Mouse (Mus musculus): ENCODE data around the gene Spata6. TPM values are rescaled to one million over a fixed set of nuclear protein-coding genes. Genes with fewer than 3 reads are reported as not detected.

The Spata6 gene
- polyA plus RNA-seq, 1 experiment from 2014 or later, result 17.9 TPM

DNA sequence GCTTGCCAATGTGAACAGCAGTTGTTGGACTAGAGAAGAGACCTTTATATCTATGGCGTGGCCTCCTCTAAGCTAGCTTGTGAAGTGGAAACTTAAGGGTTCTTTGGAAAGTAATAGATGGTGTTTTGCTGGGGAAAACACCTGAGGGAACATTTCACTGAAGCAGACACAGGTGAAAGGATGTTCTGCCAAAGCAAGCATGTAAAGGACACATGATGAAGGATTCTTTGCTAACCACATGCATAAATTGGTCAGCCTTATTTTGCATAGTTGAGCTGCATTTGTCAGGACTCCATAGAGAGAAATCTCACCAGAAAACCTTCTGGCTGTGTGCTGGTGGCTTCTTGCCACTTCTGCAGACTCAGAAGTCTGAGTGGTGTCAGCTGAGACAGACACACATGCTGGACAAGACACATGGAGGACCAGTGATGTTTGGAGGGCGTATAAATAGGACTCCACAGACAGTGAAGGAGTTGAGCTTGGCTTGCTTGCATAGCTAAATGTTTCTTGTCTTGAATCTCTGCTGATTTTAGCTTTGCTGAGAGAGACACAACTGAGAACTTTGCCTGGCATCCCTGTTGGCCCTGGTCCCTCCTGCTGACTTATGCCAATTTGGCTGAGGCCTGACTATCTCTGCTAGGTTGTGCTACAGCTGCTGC lies 148.1 kb downstream of the Spata6 start:
- Histone ChIP-seq H3K27me3 (no peaks in the 10 kb centered on the region), H3K36me3 (no peaks in the 10 kb centered on the region), H3K9ac (no peak overlapping the region), H3K4me2 (no peak overlapping the region), H3K27ac (replicated peaks) (no peak overlapping the region), H3K4me3 (no peak overlapping the region), H3K9me3 (no peaks in the 10 kb centered on the region), H3K4me1 (replicated peaks) (no peaks in the 10 kb centered on the region)
- no peak for ATAC-seq (ENCODE audit: low FRiP score, low read depth)
- WGBS, result 91% methylated on average over 2 of the region's 2 CpGs

Other genes starting within 250 kb of the Spata6 start
- 0.22 TPM in 1 of 2 replicates, not detected in the other for gene Slc5a9, start 182.9 kb downstream of the Spata6 start, polyA plus RNA-seq (2015; fragmentation: Nextera tagmentation; extraction: Ambion mirVana)
- gene Skint8, start 199.4 kb downstream of the Spata6 start, polyA plus RNA-seq (2015; fragmentation: Nextera tagmentation; extraction: Ambion mirVana), result not detected in 2 replicates